Mouse (Mus musculus): Measurements from ENCODE around the gene Rnf150. TPM values are rescaled to one million over a fixed set of nuclear protein-coding genes. Genes with fewer than 3 reads are reported as not detected.
A peak's percentile ranks its signal among the peaks of the same experiment; 100 is the strongest.

Gene Rnf150
- 2.3 and 2.4 TPM in 2 replicates for polyA plus RNA-seq (2014; fragmentation: Nextera tagmentation; extraction: Ambion mirVana)

- 0% methylated on average over 26 of the region's 39 CpGs for WGBS
- peak; percentile 84 for DNase-seq (ENCODE audit: low spot score)
- Histone ChIP-seq H3K27me3 (ENCODE audit: control insufficient read depth, insufficient read depth, low read length) (no peaks in the 10 kb centered on the region), H3K27ac (ENCODE audit: low read depth, low read length) (peak within 1 kb of the TSS; percentile 73), H3K36me3 (ENCODE audit: control insufficient read depth, insufficient read depth, low read length) (no peaks in the 10 kb centered on the region), H3K9me3 (ENCODE audit: control insufficient read depth, low read length) (no peaks in the 10 kb centered on the region), H3K4me3 (ENCODE audit: low read depth, low read length) (peak within 1 kb of the TSS; percentile 66), H3K4me1 (replicated peaks; ENCODE audit: control insufficient read depth, insufficient read depth, low read length) (no peaks in the 10 kb centered on the region), H3K9ac (ENCODE audit: low read depth, low read length) (peak within 1 kb of the TSS; percentile 93), H3K4me2 (replicated peaks; ENCODE audit: low read depth, low read length) (peak within 1 kb of the TSS; percentile 83)
- peak; percentile 89 for ATAC-seq (ENCODE audit: low FRiP score)
Measured at GRCm38 (mm10) chr8:82863041-82863744, at the start of gene Rnf150. Gene Rnf150 (plus strand): TSS chr8:82863356.

GRCm38 (mm10) chr8:82826135-82827046 is 36.8 kb upstream of the Rnf150 start:
- no peaks in the 10 kb centered on the region for H3K4me1 ChIP-seq (replicated peaks; ENCODE audit: control insufficient read depth, insufficient read depth, low read length)
- no peaks in the 10 kb centered on the region for H3K9me3 ChIP-seq (ENCODE audit: control insufficient read depth, low read length)
- ATAC-seq (ENCODE audit: low FRiP score) = no peak
- no peak overlapping the region for H3K4me3 ChIP-seq (ENCODE audit: low read depth, low read length)
- no peaks in the 10 kb centered on the region for H3K27me3 ChIP-seq (ENCODE audit: control insufficient read depth, insufficient read depth, low read length)
- H3K9ac ChIP-seq (ENCODE audit: low read depth, low read length) = no peak overlapping the region
- H3K27ac ChIP-seq (ENCODE audit: low read depth, low read length) = no peak overlapping the region
- no peak overlapping the region for H3K4me2 ChIP-seq (replicated peaks; ENCODE audit: low read depth, low read length)
- no peaks in the 10 kb centered on the region for H3K36me3 ChIP-seq (ENCODE audit: control insufficient read depth, insufficient read depth, low read length)
- 75% methylated on average over 11 of the region's 11 CpGs for WGBS
- DNase-seq (ENCODE audit: low spot score) = no peak

GRCm38 (mm10) chr8:82840415-82840814 is 22.7 kb upstream of the Rnf150 start:
- Histone ChIP-seq H3K4me1 (replicated peaks; ENCODE audit: control insufficient read depth, insufficient read depth, low read length) (no peaks in the 10 kb centered on the region), H3K4me2 (replicated peaks; ENCODE audit: low read depth, low read length) (no peak overlapping the region), H3K27ac (ENCODE audit: low read depth, low read length) (no peak overlapping the region), H3K4me3 (ENCODE audit: low read depth, low read length) (no peak overlapping the region), H3K36me3 (ENCODE audit: control insufficient read depth, insufficient read depth, low read length) (no peaks in the 10 kb centered on the region), H3K27me3 (ENCODE audit: control insufficient read depth, insufficient read depth, low read length) (no peaks in the 10 kb centered on the region), H3K9ac (ENCODE audit: low read depth, low read length) (no peak overlapping the region), H3K9me3 (ENCODE audit: control insufficient read depth, low read length) (no peaks in the 10 kb centered on the region)
- ATAC-seq (ENCODE audit: low FRiP score) = no peak
- 72% methylated on average over 3 of the region's 3 CpGs for WGBS
- DNase-seq (ENCODE audit: low spot score) = no peak

- no peaks in the 10 kb centered on the region for H3K4me1 ChIP-seq (replicated peaks; ENCODE audit: control insufficient read depth, insufficient read depth, low read length)
- no peak overlapping the region for H3K4me3 ChIP-seq (ENCODE audit: low read depth, low read length)
- H3K27ac ChIP-seq (ENCODE audit: low read depth, low read length) = no peak overlapping the region
- ATAC-seq (ENCODE audit: low FRiP score) (no peak), DNase-seq (ENCODE audit: low spot score) (no peak)
- no peak overlapping the region for H3K9ac ChIP-seq (ENCODE audit: low read depth, low read length)
- no peaks in the 10 kb centered on the region for H3K36me3 ChIP-seq (ENCODE audit: control insufficient read depth, insufficient read depth, low read length)
- WGBS = 60% methylated on average over 1 of the region's 1 CpGs
- H3K9me3 ChIP-seq (ENCODE audit: control insufficient read depth, low read length) = no peaks in the 10 kb centered on the region
- no peak overlapping the region for H3K4me2 ChIP-seq (replicated peaks; ENCODE audit: low read depth, low read length)
- no peaks in the 10 kb centered on the region for H3K27me3 ChIP-seq (ENCODE audit: control insufficient read depth, insufficient read depth, low read length)
Measured at GRCm38 (mm10) chr8:82840963-82841362, 22.2 kb upstream of the Rnf150 start.

- Histone ChIP-seq H3K4me2 (replicated peaks; ENCODE audit: low read depth, low read length) (no peak overlapping the region), H3K36me3 (ENCODE audit: control insufficient read depth, insufficient read depth, low read length) (no peaks in the 10 kb centered on the region), H3K4me1 (replicated peaks; ENCODE audit: control insufficient read depth, insufficient read depth, low read length) (no peaks in the 10 kb centered on the region), H3K27me3 (ENCODE audit: control insufficient read depth, insufficient read depth, low read length) (no peaks in the 10 kb centered on the region), H3K4me3 (ENCODE audit: low read depth, low read length) (no peak overlapping the region), H3K27ac (ENCODE audit: low read depth, low read length) (no peak overlapping the region), H3K9me3 (ENCODE audit: control insufficient read depth, low read length) (no peaks in the 10 kb centered on the region), H3K9ac (ENCODE audit: low read depth, low read length) (no peak overlapping the region)
- ATAC-seq (ENCODE audit: low FRiP score) (no peak), DNase-seq (ENCODE audit: low spot score) (no peak)
- 63% methylated on average over 6 of the region's 6 CpGs for WGBS
Measured at GRCm38 (mm10) chr8:82841520-82842142, 21.5 kb upstream of the Rnf150 start.

- Histone ChIP-seq H3K9ac (ENCODE audit: low read depth, low read length) (no peak overlapping the region), H3K4me3 (ENCODE audit: low read depth, low read length) (no peak overlapping the region), H3K4me2 (replicated peaks; ENCODE audit: low read depth, low read length) (no peak overlapping the region), H3K27me3 (ENCODE audit: control insufficient read depth, insufficient read depth, low read length) (no peaks in the 10 kb centered on the region), H3K9me3 (ENCODE audit: control insufficient read depth, low read length) (no peaks in the 10 kb centered on the region), H3K36me3 (ENCODE audit: control insufficient read depth, insufficient read depth, low read length) (no peaks in the 10 kb centered on the region), H3K27ac (ENCODE audit: low read depth, low read length) (no peak overlapping the region), H3K4me1 (replicated peaks; ENCODE audit: control insufficient read depth, insufficient read depth, low read length) (no peaks in the 10 kb centered on the region)
- 30% methylated on average over 1 of the region's 1 CpGs for WGBS
- no peak for DNase-seq (ENCODE audit: low spot score)
- no peak for ATAC-seq (ENCODE audit: low FRiP score)
Measured at GRCm38 (mm10) chr8:82843697-82844096, 19.5 kb upstream of the Rnf150 start.

- DNase-seq (ENCODE audit: low spot score) = no peak
- Histone ChIP-seq H3K9me3 (ENCODE audit: control insufficient read depth, low read length) (no peaks in the 10 kb centered on the region), H3K4me1 (replicated peaks; ENCODE audit: control insufficient read depth, insufficient read depth, low read length) (no peaks in the 10 kb centered on the region), H3K4me3 (ENCODE audit: low read depth, low read length) (no peak overlapping the region), H3K4me2 (replicated peaks; ENCODE audit: low read depth, low read length) (no peak overlapping the region), H3K9ac (ENCODE audit: low read depth, low read length) (no peak overlapping the region), H3K27ac (ENCODE audit: low read depth, low read length) (no peak overlapping the region), H3K27me3 (ENCODE audit: control insufficient read depth, insufficient read depth, low read length) (no peaks in the 10 kb centered on the region), H3K36me3 (ENCODE audit: control insufficient read depth, insufficient read depth, low read length) (no peaks in the 10 kb centered on the region)
- ATAC-seq (ENCODE audit: low FRiP score) = no peak
- WGBS = 32% methylated on average over 1 of the region's 1 CpGs
Measured at GRCm38 (mm10) chr8:82844413-82844812, 18.7 kb upstream of the Rnf150 start.

GRCm38 (mm10) chr8:82846098-82846497 is 17.1 kb upstream of the Rnf150 start:
- 81% methylated on average over 2 of the region's 2 CpGs for WGBS
- no peaks in the 10 kb centered on the region for H3K27me3 ChIP-seq (ENCODE audit: control insufficient read depth, insufficient read depth, low read length)

More at GRCm38 (mm10) chr8:82846098-82846497, 17.1 kb upstream of the Rnf150 start:
- Histone ChIP-seq H3K4me3 (ENCODE audit: low read depth, low read length) (no peak overlapping the region), H3K9me3 (ENCODE audit: control insufficient read depth, low read length) (no peaks in the 10 kb centered on the region), H3K4me2 (replicated peaks; ENCODE audit: low read depth, low read length) (no peak overlapping the region), H3K9ac (ENCODE audit: low read depth, low read length) (no peak overlapping the region), H3K36me3 (ENCODE audit: control insufficient read depth, insufficient read depth, low read length) (no peaks in the 10 kb centered on the region), H3K27ac (ENCODE audit: low read depth, low read length) (no peak overlapping the region), H3K4me1 (replicated peaks; ENCODE audit: control insufficient read depth, insufficient read depth, low read length) (no peaks in the 10 kb centered on the region)
- ATAC-seq (ENCODE audit: low FRiP score) (no peak), DNase-seq (ENCODE audit: low spot score) (no peak)

Data from hindbrain, embryonic 11.5 days (tissue).